Mouse (Mus musculus): ENCODE data around the gene Plcd1.

DNA sequence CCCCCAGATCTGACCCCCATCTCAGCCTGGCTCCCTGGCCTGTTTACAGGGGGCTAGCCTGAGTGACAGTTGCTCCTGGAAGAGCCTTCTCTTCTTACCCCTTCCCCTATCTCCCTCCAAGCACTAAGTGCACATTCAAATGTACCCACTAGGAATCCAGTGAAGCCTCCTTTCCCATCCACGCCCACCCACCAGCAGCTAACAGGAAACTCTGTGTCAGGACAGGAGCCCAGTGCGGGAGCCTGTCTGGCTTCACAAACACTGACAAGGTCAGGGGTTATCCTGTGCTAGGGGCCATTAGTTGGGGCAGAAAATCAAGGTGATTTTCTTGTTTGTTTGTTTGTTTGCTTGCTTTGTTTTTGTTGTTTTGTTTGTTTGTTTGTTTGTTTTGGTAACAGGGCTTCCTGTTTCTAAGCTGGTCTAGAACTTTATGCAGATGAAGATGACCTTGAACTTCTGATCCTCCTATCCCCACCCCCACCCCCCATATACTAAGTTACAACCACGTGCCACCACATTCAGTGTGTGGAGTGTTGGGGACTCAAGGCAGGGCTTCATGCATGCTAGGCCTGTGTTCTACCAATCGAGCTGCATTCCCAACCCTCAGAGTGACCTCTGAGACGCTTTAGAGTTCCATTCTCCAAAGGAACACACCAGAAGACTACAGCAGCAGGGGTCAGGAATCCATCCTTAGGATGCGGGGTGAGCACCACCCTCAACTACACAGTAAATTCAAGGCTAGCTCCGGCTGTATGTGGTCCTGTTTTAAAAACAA is 10.5 kb downstream of the Plcd1 start:
- TF ChIP-seq CTCF (IDR thresholded peaks at IDR 0.05; ENCODE audit: control insufficient read depth, insufficient read depth, low read length) (no peak), POLR2A (IDR thresholded peaks at IDR 0.05; ENCODE audit: borderline replicate concordance, control insufficient read depth, low read depth, low read length) (no peak)
